Mouse (Mus musculus) heart, adult 2 months (tissue): Measurements from ENCODE around the gene Ptprm.

Source experiments
- CTCF ChIP-seq: fragments of 200-600 bp; IDR thresholded peaks from 2 replicates; pipeline ENCODE4 v1.8.1; 2022; ENCODE audit warnings: antibody characterized with exemption, mild to moderate bottlenecking, moderate library complexity
- EP300 ChIP-seq: fragments of 200-500 bp; IDR thresholded peaks from 2 replicates; pipeline ENCODE4 v1.6.1; 2011; ENCODE audit warnings: low read depth, low read length, control low read depth; ENCODE audit not compliant: insufficient read depth
- POLR2A ChIP-seq: fragments of 200-500 bp; IDR thresholded peaks from 2 replicates; pipeline ENCODE4 v1.6.1; 2011; ENCODE audit warnings: mild to moderate bottlenecking, low read depth, low read length, control low read depth; ENCODE audit not compliant: insufficient read depth

DNA sequence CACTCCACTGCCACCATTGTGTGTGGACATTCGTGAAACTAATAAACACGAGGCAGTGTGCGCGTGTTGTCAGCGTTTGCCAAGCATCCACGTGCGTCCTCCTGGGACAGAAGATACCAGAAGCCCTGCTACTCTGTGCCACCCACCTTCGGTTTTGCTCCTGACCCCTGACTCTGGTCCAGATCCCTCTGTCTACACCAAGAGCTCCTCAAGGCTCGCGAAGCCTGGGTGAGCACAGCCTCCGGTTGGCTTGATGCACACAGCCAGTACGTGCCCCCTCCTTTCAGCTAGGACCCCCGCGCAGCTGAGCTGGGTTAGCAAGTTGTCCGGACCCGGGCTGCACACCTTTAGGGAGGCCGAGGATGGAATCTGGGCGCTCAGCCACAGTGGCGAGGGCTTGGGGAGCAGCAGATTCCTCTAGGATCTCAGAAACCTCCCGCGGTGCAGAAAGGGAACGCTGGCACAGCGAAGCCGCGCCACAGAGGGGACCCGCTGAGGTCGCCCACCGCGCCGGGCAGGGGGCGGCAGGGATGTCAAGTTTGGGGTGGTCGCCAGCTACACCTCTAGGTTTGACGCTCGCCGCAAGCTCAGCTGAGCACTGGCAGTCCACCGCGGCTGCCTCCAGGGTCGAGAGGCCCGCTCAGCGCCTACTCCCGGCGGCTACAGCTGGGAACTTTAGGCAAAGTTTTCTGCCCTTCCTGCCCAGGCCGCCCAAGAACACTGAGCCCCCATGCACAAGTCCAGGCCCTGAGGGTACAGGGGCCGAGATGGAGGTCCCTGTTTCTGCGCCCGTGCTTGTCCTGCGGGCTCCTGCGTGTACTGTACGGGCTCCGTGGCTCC is 1.1 kb downstream of the Ptprm start:
- TF ChIP-seq CTCF (peak; percentile 31), EP300 (no peak), POLR2A (no peak)
